Mouse (Mus musculus) lung, postnatal 4 days (tissue): ENCODE results near the gene Fut2.

Experiments
- DNase-seq, 2 experiments: peaks; one replicate each; pipeline ENCODE4 v3.0.0; 2021

The Fut2 gene

GRCm38 (mm10) chr7:45666161-45666560, at the start of gene Fut2:
Fut2 (minus strand) TSS chr7:45666394.
- peak in 1 of 2 experiments; percentile 17 for DNase-seq

DNA sequence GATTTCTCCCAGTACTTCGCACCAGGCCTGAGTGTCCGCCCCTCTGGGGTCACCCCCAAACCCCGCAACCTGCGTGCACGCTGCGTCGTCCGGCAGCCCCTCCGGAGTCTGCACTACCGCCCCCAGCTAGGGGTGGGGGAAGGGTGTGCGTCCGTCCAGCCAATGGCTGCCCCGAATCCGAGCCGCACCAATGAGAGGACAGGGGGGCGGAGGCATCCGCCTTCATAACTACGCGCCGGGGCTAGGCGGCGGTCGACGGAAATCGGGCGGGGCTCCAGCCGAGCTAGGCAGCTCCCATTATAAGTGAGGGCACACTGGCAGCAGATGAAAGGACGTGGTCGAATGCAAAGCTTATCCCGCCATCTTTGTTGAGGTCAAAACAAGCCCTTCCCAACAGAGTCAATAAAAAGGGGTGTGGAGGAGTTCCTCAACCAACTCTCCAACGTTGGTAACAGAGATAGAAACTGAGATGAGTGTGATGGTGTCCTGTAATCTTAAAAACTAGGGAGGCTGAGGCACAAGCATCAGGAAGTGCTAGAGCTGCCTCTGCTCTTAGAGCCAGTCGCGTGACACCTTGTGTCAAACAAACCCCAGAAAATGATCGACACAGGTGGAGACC, 49.0 kb upstream of the Fut2 start, which contains the start of gene Rpl18:
Gene Rpl18 (plus strand): TSS at position 368 of the 619 bp plus-strand sequence.
- peak; percentile 98 to 99 for DNase-seq

DNA sequence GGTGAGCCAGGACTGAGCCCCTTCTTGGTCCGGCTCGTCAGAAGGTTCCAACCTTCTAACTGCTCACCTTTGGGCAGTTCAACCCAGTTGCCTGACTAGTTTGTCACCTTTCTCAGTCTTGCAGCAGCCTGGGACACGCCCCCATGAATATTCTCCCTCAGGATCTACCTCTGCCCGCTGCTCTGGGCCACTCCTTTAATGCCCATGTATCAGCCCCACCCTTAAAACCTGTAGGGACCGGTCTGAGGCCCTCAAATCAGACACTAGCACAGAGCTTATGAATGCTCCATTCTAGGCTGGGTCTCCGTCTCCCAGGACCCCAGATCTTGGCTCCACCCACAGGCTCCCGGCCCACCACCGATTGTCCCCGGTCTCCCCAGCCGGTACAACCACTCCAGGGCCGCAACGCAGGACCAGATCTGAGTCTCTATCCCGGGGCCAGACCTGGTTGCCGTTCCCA, 48.5 kb upstream of the Fut2 start:
- peak in 1 of 2 experiments; percentile 54 for DNase-seq

DNA sequence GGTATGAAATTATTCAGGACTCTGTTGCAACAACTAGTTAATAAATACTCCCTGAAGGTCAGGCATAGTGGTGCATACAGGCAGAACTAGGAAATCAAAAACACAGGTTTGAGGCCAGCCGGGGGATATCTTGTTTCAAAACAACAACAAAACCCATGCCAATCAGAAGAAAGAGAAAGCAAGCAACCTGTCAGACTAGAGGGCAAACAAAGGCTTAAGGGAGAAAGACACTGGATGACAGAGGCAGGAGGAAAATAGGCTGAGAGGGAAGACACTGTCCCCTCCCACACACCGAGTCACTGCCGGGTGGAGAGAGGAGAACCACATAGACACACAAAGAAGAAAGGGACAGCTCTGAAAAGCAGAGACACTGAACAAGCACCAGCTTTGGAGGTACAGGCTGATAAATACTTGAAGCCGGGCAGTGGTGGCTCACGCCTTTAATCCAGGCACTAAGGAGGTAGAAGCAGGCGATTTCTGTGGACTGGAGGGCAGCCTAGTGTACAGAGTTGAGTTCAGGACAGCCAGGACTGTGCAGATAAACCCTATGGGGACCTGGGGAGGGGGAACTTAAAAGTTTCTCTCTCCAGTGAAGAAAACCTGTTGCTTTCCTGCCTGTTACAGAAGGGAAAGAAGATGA, 47.8 kb upstream of the Fut2 start:
- DNase-seq: no peak

GRCm38 (mm10) chr7:45713396-45713795, 47.2 kb upstream of the Fut2 start:
- DNase-seq: peak in 1 of 2 experiments; percentile 32

DNA sequence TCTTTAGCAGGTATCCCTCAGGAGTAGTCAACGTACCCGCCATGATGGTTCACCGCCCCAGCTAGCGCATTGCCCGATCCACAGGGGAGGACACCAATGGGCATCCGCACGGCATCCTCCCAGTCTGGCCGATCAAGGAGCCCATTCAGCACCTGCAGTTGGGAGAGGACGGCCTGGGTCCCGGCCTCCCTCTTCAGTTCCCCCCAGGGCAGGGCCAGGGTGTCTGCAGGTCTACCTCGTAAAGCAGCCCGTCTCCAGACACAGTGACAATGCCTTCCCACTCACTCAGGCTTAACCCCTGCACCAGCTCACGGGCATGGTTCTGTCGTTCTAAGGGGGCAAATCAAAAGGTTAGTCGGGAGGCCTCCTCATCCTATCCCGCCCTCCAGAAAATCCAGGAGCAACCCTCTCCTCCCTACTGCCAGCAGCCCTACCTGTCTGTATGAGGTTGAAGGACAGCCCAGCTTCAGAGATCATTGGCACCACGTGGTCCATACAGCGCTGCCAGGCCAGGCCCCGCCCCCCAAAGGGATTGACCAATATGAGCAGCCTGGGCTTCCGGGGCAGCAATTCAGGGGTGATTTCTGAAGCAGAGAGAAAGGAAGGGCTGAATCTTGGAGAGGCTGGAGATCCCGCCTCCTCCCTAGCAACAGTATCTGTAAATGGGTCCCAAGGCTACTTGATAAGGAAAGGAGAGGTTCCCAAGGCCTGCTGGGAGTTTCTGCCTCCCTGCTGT, 46.0 kb upstream of the Fut2 start:
- DNase-seq: peak; percentile 73 to 86

GRCm38 (mm10) chr7:45711316-45712021, 45.3 kb upstream of the Fut2 start:
- peak in 1 of 2 experiments; percentile 23 for DNase-seq

- peak in 1 of 2 experiments; percentile 31 for DNase-seq
Observed at GRCm38 (mm10) chr7:45710477-45711191, 44.4 kb upstream of the Fut2 start.

DNA sequence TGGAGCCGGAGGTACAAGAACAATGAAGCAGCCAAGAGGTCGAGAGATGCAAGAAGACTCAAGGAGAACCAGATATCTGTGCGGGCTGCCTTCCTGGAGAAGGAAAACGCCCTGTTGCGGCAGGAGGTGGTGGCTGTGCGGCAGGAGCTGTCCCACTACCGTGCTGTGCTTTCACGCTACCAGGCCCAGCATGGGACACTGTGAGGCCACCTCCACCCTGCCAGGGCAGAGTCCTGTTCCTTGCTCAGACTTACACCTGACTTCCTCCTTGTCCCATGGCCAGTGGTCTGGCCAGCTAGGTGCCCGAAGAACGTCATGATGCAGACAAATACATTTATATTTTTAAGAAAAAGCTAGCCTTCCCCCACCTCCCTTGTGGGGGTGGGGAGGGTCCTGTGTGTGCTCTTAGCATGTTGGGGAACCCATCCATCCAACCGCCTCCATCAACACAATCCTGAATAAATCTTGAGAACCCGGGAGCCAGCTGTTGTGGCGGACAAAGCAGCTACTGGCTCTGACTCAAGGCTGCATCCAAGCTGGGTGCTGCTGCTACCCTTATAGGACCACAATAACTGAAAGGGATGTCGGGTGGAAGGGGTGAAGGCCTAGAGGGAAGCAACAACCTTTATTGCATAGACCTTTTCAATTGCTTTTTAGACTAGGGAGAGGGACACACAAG, 43.6 kb upstream of the Fut2 start:
- DNase-seq: peak in 1 of 2 experiments; percentile 4

GRCm38 (mm10) chr7:45709036-45709435, 42.8 kb upstream of the Fut2 start:
- no peak for DNase-seq

GRCm38 (mm10) chr7:45708221-45708761, 42.1 kb upstream of the Fut2 start:
- no peak for DNase-seq

DNA sequence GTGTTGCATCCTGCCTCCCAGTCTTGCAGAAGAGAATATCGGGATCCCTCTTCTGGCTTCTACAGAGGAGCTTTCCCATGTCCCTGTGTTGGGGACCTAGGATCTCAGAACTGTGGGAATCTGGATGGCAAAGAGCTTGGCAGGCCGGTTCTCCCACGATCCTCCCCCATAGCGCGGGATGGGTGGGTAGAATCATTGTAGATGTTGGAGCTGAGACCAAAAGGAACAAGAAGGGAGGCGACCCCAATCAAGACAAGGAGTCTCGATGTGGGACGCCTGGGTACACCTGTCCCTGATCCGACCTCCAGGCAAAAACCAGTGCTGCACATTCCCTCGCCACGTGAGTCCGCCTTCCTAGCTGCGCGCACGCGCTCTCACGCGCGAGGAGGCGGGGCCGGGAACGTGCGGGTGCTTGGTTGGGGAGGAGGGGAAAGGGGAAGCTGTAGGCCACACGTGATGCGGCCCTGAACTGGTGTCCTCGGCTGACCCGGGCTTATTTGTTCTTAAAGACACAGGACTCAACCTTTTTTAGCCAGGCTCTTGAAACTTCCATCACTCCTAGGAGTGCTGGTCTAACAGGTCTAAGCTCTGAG, 41.3 kb upstream of the Fut2 start:
- peak; percentile 96 for DNase-seq

DNA sequence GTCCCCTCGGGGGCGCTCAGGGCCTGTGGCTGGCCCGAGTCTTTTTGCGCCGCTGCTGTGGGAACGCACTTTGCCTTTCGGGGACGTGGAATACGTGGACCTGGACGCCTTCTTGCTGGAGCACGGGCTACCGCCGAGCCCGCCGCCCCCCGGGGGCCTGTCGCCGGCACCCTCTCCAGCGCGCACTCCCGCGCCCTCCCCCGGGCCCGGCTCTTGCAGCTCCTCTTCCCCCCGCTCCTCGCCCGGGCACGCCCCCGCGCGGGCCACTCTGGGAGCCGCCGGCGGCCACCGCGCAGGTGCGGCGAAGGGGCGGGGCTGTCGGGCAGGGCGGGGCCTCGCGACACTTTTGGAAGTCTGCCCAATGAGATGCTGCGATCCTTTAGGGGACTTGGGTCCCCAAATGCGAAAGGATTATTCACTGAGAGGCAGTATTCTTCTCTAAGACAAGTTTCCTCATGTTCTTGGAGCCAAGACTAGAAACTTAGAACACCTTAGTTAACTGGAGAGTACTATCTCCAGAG, 40.6 kb upstream of the Fut2 start:
- DNase-seq: peak; percentile 89 to 93

GRCm38 (mm10) chr7:45705873-45706281, 39.7 kb upstream of the Fut2 start:
- DNase-seq: peak; percentile 73 to 81

- DNase-seq: peak in 1 of 2 experiments; percentile 55
Observed at GRCm38 (mm10) chr7:45705443-45705864, 39.3 kb upstream of the Fut2 start.

DNA sequence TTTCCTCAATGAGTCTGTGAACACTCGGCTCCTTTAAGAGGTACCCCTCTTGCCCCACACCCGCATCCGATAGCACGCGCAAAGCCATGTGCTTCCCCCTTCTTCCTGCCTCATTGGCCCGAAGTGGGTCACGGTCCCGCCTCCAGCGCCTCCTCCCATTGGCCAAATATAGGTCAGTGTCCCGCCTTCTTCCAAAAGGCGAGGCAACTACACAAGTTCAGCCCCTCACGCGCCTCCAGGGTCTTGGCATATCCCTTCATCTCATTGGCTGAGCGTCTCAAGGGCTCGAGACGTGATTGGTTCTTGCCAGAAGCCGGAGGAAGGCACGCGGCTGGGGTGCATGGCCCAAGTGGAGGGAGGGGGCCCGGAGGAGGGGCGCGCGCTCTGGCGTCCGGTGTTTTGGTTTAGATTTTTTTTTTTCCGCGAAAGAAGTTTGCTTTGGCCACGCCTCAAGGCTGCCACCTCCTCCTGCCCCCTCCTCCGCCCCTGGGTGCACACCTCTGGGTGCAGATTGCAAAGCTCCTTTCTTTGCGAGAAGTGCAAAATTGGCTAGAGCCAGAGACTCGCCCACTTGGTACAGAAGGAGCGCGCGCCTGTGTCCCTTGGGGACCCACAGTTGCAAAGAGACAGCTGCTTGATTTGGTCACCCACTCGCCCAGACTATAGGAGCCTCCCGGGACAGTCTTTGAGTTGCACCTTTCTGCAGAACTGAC, 38.7 kb upstream of the Fut2 start, which contains the start of gene Dbp:
Gene Dbp (plus strand): TSS at position 359 of the 713 bp plus-strand sequence.
- DNase-seq: peak; percentile 99 to 100

GRCm38 (mm10) chr7:45704046-45704559, 37.9 kb upstream of the Fut2 start:
- DNase-seq: peak; percentile 71 to 72

DNA sequence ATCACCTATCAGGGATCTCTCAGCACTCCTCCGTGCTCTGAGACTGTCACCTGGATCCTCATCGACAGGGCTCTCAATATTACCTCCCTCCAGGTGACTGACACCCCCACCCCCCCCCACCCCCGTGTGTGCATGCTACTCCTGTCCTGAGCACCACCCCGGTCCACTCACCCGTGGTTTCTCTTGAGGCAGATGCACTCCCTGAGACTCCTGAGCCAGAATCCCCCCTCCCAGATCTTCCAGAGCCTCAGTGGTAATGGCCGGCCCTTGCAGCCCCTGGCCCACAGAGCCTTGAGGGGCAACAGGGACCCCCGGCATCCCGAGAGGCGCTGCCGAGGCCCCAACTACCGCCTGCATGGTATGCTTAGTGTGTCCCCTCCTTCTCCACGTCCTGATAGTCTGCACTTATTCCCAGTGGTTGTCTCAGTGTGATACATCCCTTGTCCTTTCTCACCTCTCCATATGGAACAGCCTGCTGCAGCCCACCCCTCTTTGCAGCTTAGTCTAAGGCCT, 37.4 kb upstream of the Fut2 start:
- peak in 1 of 2 experiments; percentile 12 for DNase-seq

GRCm38 (mm10) chr7:45702809-45703520, 36.8 kb upstream of the Fut2 start:
- peak; percentile 3 to 25 for DNase-seq
